In genomic region chr10:69245906-69246668, GRCm38 (mm10) we compare ENCODE assay signal across 15 mouse cellular contexts. TPM values are rescaled to one million over a fixed set of nuclear protein-coding genes. Genes with fewer than 3 reads are reported as not detected.
DNase-seq lines count a peak whose midpoint lies in the region; ATAC-seq and TF ChIP-seq lines count a peak whose summit lies in the region.
"Had no signal": no experiment of that assay in that cellular context is flagged by ENCODE, and none has a peak within 500 bp of the region (broad histone marks: within the 10 kb centered on the region; RNA-seq: fewer than 3 reads in every experiment).

No protein-coding gene starts in this region.

- no peak for ATAC-seq in midbrain, postnatal 0 days (ENCODE audit: low FRiP score)
- ATAC-seq in midbrain, embryonic 16.5 days: no peak
- ATAC-seq in megakaryocyte-erythroid progenitor cell, adult 5-6 weeks (replicated peaks; ENCODE audit: low FRiP score, low TSS enrichment, poor library complexity, severe bottlenecking): no peak
- ATAC-seq: forebrain, embryonic 13.5 days; intestine, postnatal 0 days; midbrain, embryonic 15.5 days had no signal

- no peaks in the 10 kb centered on the region for H3K4me1 ChIP-seq in midbrain, postnatal 0 days (ENCODE audit: insufficient read depth, low read length)
- H3K4me1 ChIP-seq in midbrain, embryonic 16.5 days (ENCODE audit: control insufficient read depth, insufficient read depth, low read length): no peaks in the 10 kb centered on the region
- H3K4me1 ChIP-seq: forebrain, embryonic 13.5 days; hindbrain, embryonic 13.5 days; midbrain, embryonic 15.5 days; neural tube, embryonic 12.5 days had no signal

- H3K27me3 ChIP-seq in midbrain, postnatal 0 days (ENCODE audit: insufficient read depth, low read length): no peaks in the 10 kb centered on the region
- H3K27me3 ChIP-seq in midbrain, embryonic 16.5 days (ENCODE audit: control insufficient read depth, insufficient read depth, low read depth, low read length): no peaks in the 10 kb centered on the region
- H3K27me3 ChIP-seq: forebrain, embryonic 13.5 days; hindbrain, embryonic 13.5 days; midbrain, embryonic 15.5 days; neural tube, embryonic 12.5 days had no signal

- no peak for TF ChIP-seq CTCF in midbrain, postnatal 0 days (IDR thresholded peaks at IDR 0.05)

- 89% methylated on average over 10 of the region's 10 CpGs for WGBS in midbrain, postnatal 0 days
- WGBS in midbrain, embryonic 16.5 days: 92% methylated on average over 10 of the region's 10 CpGs

- no peaks in the 10 kb centered on the region; the same call in 1 of the 2 replicates for H3K36me3 ChIP-seq in midbrain, postnatal 0 days (ENCODE audit: insufficient read depth, low read length)
- peaks cover 4% of the 10 kb centered on the region for H3K36me3 ChIP-seq in midbrain, embryonic 16.5 days (ENCODE audit: control insufficient read depth, insufficient read depth, low read length)
- H3K36me3 ChIP-seq: midbrain, embryonic 15.5 days had no signal

- H3K9ac ChIP-seq in midbrain, postnatal 0 days (replicated peaks; ENCODE audit: low read length, poor library complexity, severe bottlenecking): no peak overlapping the region
- H3K9ac ChIP-seq in midbrain, embryonic 16.5 days (ENCODE audit: low read depth, low read length): no peak overlapping the region
- H3K9ac ChIP-seq: forebrain, embryonic 13.5 days; hindbrain, embryonic 13.5 days; midbrain, embryonic 15.5 days; neural tube, embryonic 12.5 days had no signal

- no peak overlapping the region for H3K4me2 ChIP-seq in midbrain, postnatal 0 days (ENCODE audit: low read depth, low read length, poor library complexity, severe bottlenecking)
- H3K4me2 ChIP-seq in midbrain, embryonic 16.5 days (ENCODE audit: low read length): no peak overlapping the region
- H3K4me2 ChIP-seq: forebrain, embryonic 13.5 days; hindbrain, embryonic 13.5 days; midbrain, embryonic 15.5 days; neural tube, embryonic 12.5 days had no signal

- no peaks in the 10 kb centered on the region for H3K9me3 ChIP-seq in midbrain, postnatal 0 days (ENCODE audit: low read length)
- peaks cover 5% of the 10 kb centered on the region; the same call in 1 of the 2 replicates for H3K9me3 ChIP-seq in midbrain, embryonic 16.5 days (replicated peaks; ENCODE audit: control insufficient read depth, low read length, poor library complexity, severe bottlenecking)
- H3K9me3 ChIP-seq: forebrain, embryonic 13.5 days; midbrain, embryonic 15.5 days; neural tube, embryonic 12.5 days had no signal

- DNase-seq in cerebellum, postnatal 36 days: peak; percentile 35 to 42
- no peak for DNase-seq in cerebellum, adult 11 months
- DNase-seq in kidney, postnatal 10 days: peak; percentile 45
- no peak for DNase-seq in kidney, adult 18-20 months
- peak; percentile 30 for DNase-seq in midbrain, postnatal 0 days (ENCODE audit: low spot score)
- DNase-seq: adrenal gland, postnatal 10 days; embryo, embryonic 11 days had no signal

- H3K4me3 ChIP-seq in midbrain, postnatal 0 days (ENCODE audit: low read depth, low read length): no peak overlapping the region
- no peak overlapping the region for H3K4me3 ChIP-seq in midbrain, embryonic 16.5 days (ENCODE audit: low read depth, low read length)
- H3K4me3 ChIP-seq: forebrain, embryonic 13.5 days; hindbrain, embryonic 13.5 days; midbrain, embryonic 15.5 days; neural tube, embryonic 12.5 days had no signal

- no peak overlapping the region for H3K27ac ChIP-seq in midbrain, postnatal 0 days (ENCODE audit: low read depth, low read length)
- no peak overlapping the region for H3K27ac ChIP-seq in midbrain, embryonic 16.5 days (ENCODE audit: low read length)
- H3K27ac ChIP-seq: forebrain, embryonic 13.5 days; hindbrain, embryonic 13.5 days; midbrain, embryonic 15.5 days; neural tube, embryonic 12.5 days had no signal

RNA-seq across cellular contexts. Expression of gene A930033H14Rik, which starts 33.2 kb away (rescaled TPM):
- 0.93 and 1.3 TPM in 2 replicates for total RNA-seq in midbrain, postnatal 0 days (2014; rRNA removed)
- polyA plus RNA-seq in midbrain, postnatal 0 days (2015; fragmentation: Nextera tagmentation; extraction: Ambion mirVana): 1.3 and 1.5 TPM in 2 replicates
- polyA plus RNA-seq in midbrain, embryonic 16.5 days (2015; fragmentation: Nextera tagmentation; extraction: Ambion mirVana): 1.3 and 1.5 TPM in 2 replicates
- 0.46 TPM in 1 of 2 replicates, not detected in the other for total RNA-seq in megakaryocyte-erythroid progenitor cell, adult 5-6 weeks (2014; fragmentation: Nextera tagmentation)
- total RNA-seq in megakaryocyte-erythroid progenitor cell, adult 5-6 weeks (2017): 0.08 and 0.42 TPM in 2 replicates
- total RNA-seq: MEL had no signal

Comparison
In these comparisons a context has a peak if more than half of its experiments do, and no peak if none do; other contexts are left out.
1. DNase-seq: peak in cerebellum, postnatal 36 days (2 of 2), kidney, postnatal 10 days (single experiment) and midbrain, postnatal 0 days (single experiment); none in cerebellum, adult 11 months (single experiment) and kidney, adult 18-20 months (single experiment).